Mouse (Mus musculus) cerebellum, postnatal 14 days (tissue): ENCODE results near the gene Il18.
"Not testable (repeated sequence)": the region's sequence is repeated elsewhere in the genome, so short reads cannot be mapped to it uniquely, and the experiment has no call there.

Experiments
- DNase-seq, 2 experiments: peaks; one replicate each; pipeline ENCODE4 v3.0.0; 2021; ENCODE audit warnings: mixed read lengths in 2 of 2

Gene Il18

GRCm38 (mm10) chr9:50603998-50604324 is 49.3 kb downstream of the Il18 start:
- no peak for DNase-seq

GRCm38 (mm10) chr9:50604338-50604737 is 49.7 kb downstream of the Il18 start:
- no peak for DNase-seq

DNA sequence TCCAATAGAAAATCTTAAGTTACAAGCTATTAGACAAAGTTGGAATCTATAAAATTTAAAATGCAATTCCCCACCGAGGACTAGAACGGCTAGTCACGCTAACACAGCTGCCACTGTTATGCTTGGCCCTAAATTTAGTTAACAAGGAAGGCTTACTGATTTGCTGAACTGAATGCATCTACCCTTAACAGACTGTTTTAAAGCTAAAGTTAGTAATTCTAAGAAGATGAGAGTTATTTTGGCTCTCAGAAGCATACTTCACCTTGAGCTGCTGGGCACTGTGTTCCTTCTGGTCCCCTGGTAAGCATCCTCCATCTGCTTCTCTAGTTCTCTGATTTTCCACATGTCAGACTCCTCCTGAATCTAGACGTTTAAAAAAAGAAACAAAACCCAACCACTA is 57.5 kb downstream of the Il18 start:
- DNase-seq = no peak

- no peak for DNase-seq
Observed at GRCm38 (mm10) chr9:50616161-50616560, 61.5 kb downstream of the Il18 start.

- peak; percentile 93 to 96 for DNase-seq
Observed at GRCm38 (mm10) chr9:50616766-50617603, 62.4 kb downstream of the Il18 start, which contains the start of the genes Pih1d2 and Nkapd1. TSS of gene Pih1d2 (plus strand) at chr9:50617321. TSS of gene Nkapd1 (minus strand) at chr9:50617464.

GRCm38 (mm10) chr9:50617794-50618330 is 63.2 kb downstream of the Il18 start:
- DNase-seq = no peak

DNA sequence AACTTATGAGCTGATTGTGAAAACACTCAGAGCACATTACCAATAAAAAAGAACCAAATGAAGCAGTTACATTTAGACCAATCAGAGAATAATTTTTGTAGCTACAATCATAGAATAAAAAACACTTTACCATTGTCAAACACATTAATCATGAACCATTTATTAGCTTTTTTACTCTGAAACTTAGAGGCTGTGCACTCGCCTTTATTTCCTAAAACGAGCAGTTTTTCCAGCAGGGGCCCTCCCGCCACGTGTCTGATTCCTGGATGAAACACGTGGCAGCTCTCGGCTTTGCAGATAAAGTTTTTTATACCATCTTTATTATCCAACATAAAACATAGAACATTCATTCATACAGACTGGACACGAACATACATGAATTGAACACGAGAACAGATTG is 76.3 kb downstream of the Il18 start:
- DNase-seq = not testable (repeated sequence)
